Mouse (Mus musculus): ENCODE results near the gene Adarb1. TPM values are rescaled to one million over a fixed set of nuclear protein-coding genes. Genes with fewer than 3 reads are reported as not detected.

Gene Adarb1
- total RNA-seq, 1 experiment, result 6.3 TPM

GRCm38 (mm10) chr10:77321001-77321400 lies 97.1 kb downstream of the Adarb1 start:
- H3K4me1 ChIP-seq (ENCODE audit: control insufficient read depth in 2 of 2, insufficient read depth in 2 of 2, low read length in 2 of 2, poor library complexity in 1 of 2), result no peaks in the 10 kb centered on the region
- in situ Hi-C loops (cut with MboI; ENCODE audit: low sequenced_read_pairs in 2 of 2, unreplicated experiment in 2 of 2), result no loop called here
- H3K4me3 ChIP-seq (ENCODE audit: insufficient read depth in 1 of 2, low read depth in 1 of 2, low read length in 2 of 2, poor library complexity in 1 of 2, severe bottlenecking in 1 of 2), result no peak overlapping the region
- H3K36me3 ChIP-seq (ENCODE audit: control insufficient read depth, insufficient read depth, low read length, poor library complexity, severe bottlenecking), result 0 out of 2 replicates have a peak, but pooled peaks cover 2% of the 10 kb centered on the region
- H3K9ac ChIP-seq (ENCODE audit: insufficient read depth, low read depth, low read length, poor library complexity, severe bottlenecking), result no peak overlapping the region
- H3K9me3 ChIP-seq (ENCODE audit: control insufficient read depth, insufficient read depth, low read depth, low read length), result no peaks in the 10 kb centered on the region
- no peak for TF ChIP-seq ZC3H11A (IDR thresholded peaks at IDR 0.05; ENCODE audit: borderline replicate concordance, low read depth, low read length)
- TF ChIP-seq HCFC1 (IDR thresholded peaks at IDR 0.05; ENCODE audit: borderline replicate concordance, insufficient read depth, low read length), result no peak
- TF ChIP-seq CHD2 (IDR thresholded peaks at IDR 0.05; ENCODE audit: low read depth, low read length), result no peak
- TF ChIP-seq ZNF384 (IDR thresholded peaks at IDR 0.05; ENCODE audit: low read depth, low read length), result no peak
- TF ChIP-seq MAFK (IDR thresholded peaks at IDR 0.05; ENCODE audit: insufficient read depth, low read depth, low read length), result no peak
- no peak for DNase-seq (ENCODE audit: low read depth, low spot score)
- no peak overlapping the region for H3K27ac ChIP-seq (ENCODE audit: insufficient read depth, low read depth, low read length, poor library complexity, severe bottlenecking)

GRCm38 (mm10) chr10:77315682-77316081 lies 102.4 kb downstream of the Adarb1 start:
- no peaks in the 10 kb centered on the region for H3K4me1 ChIP-seq (ENCODE audit: control insufficient read depth in 2 of 2, insufficient read depth in 2 of 2, low read length in 2 of 2, poor library complexity in 1 of 2)
- H3K36me3 ChIP-seq (ENCODE audit: control insufficient read depth, insufficient read depth, low read length, poor library complexity, severe bottlenecking), result no peaks in the 10 kb centered on the region; the same call in 1 of the 2 replicates
- H3K9ac ChIP-seq (ENCODE audit: insufficient read depth, low read depth, low read length, poor library complexity, severe bottlenecking), result no peak overlapping the region
- DNase-seq (ENCODE audit: low read depth, low spot score), result no peak
- no peak overlapping the region for H3K27ac ChIP-seq (ENCODE audit: insufficient read depth, low read depth, low read length, poor library complexity, severe bottlenecking)
- H3K4me3 ChIP-seq (ENCODE audit: insufficient read depth in 1 of 2, low read depth in 1 of 2, low read length in 2 of 2, poor library complexity in 1 of 2, severe bottlenecking in 1 of 2), result no peak overlapping the region
- TF ChIP-seq CHD2 (IDR thresholded peaks at IDR 0.05; ENCODE audit: low read depth, low read length) (no peak), HCFC1 (IDR thresholded peaks at IDR 0.05; ENCODE audit: borderline replicate concordance, insufficient read depth, low read length) (no peak), ZC3H11A (IDR thresholded peaks at IDR 0.05; ENCODE audit: borderline replicate concordance, low read depth, low read length) (no peak), MAFK (IDR thresholded peaks at IDR 0.05; ENCODE audit: insufficient read depth, low read depth, low read length) (no peak), ZNF384 (IDR thresholded peaks at IDR 0.05; ENCODE audit: low read depth, low read length) (no peak)
- no peaks in the 10 kb centered on the region for H3K9me3 ChIP-seq (ENCODE audit: control insufficient read depth, insufficient read depth, low read depth, low read length)
- in situ Hi-C loops (cut with MboI; ENCODE audit: low sequenced_read_pairs in 2 of 2, unreplicated experiment in 2 of 2), result no loop called here

GRCm38 (mm10) chr10:77314711-77315266 lies 103.3 kb downstream of the Adarb1 start:
- Histone ChIP-seq H3K4me1 (ENCODE audit: control insufficient read depth in 2 of 2, insufficient read depth in 2 of 2, low read length in 2 of 2, poor library complexity in 1 of 2) (no peaks in the 10 kb centered on the region), H3K4me3 (ENCODE audit: insufficient read depth in 1 of 2, low read depth in 1 of 2, low read length in 2 of 2, poor library complexity in 1 of 2, severe bottlenecking in 1 of 2) (no peak overlapping the region), H3K36me3 (ENCODE audit: control insufficient read depth, insufficient read depth, low read length, poor library complexity, severe bottlenecking) (peaks cover 1% of the 10 kb centered on the region; the same call in 1 of the 2 replicates), H3K27ac (ENCODE audit: insufficient read depth, low read depth, low read length, poor library complexity, severe bottlenecking) (no peak overlapping the region), H3K9me3 (ENCODE audit: control insufficient read depth, insufficient read depth, low read depth, low read length) (no peaks in the 10 kb centered on the region), H3K9ac (ENCODE audit: insufficient read depth, low read depth, low read length, poor library complexity, severe bottlenecking) (no peak overlapping the region)
- TF ChIP-seq ZNF384 (IDR thresholded peaks at IDR 0.05; ENCODE audit: low read depth, low read length) (no peak), CHD2 (IDR thresholded peaks at IDR 0.05; ENCODE audit: low read depth, low read length) (no peak), ZC3H11A (IDR thresholded peaks at IDR 0.05; ENCODE audit: borderline replicate concordance, low read depth, low read length) (no peak), HCFC1 (IDR thresholded peaks at IDR 0.05; ENCODE audit: borderline replicate concordance, insufficient read depth, low read length) (no peak), MAFK (IDR thresholded peaks at IDR 0.05; ENCODE audit: insufficient read depth, low read depth, low read length) (no peak)
- in situ Hi-C loops (cut with MboI; ENCODE audit: low sequenced_read_pairs in 2 of 2, unreplicated experiment in 2 of 2), result no loop called here
- DNase-seq (ENCODE audit: low read depth, low spot score), result no peak

- TF ChIP-seq ZC3H11A (IDR thresholded peaks at IDR 0.05; ENCODE audit: borderline replicate concordance, low read depth, low read length) (no peak), CHD2 (IDR thresholded peaks at IDR 0.05; ENCODE audit: low read depth, low read length) (no peak), MAFK (IDR thresholded peaks at IDR 0.05; ENCODE audit: insufficient read depth, low read depth, low read length) (no peak), ZNF384 (IDR thresholded peaks at IDR 0.05; ENCODE audit: low read depth, low read length) (no peak), HCFC1 (IDR thresholded peaks at IDR 0.05; ENCODE audit: borderline replicate concordance, insufficient read depth, low read length) (no peak)
- H3K4me1 ChIP-seq (ENCODE audit: control insufficient read depth in 2 of 2, insufficient read depth in 2 of 2, low read length in 2 of 2, poor library complexity in 1 of 2), result 0 out of 4 replicates have a peak, but pooled peaks cover 0 to 2% of the 10 kb centered on the region in 2 experiments
- H3K4me3 ChIP-seq (ENCODE audit: insufficient read depth in 1 of 2, low read depth in 1 of 2, low read length in 2 of 2, poor library complexity in 1 of 2, severe bottlenecking in 1 of 2), result no peak overlapping the region
- no peaks in the 10 kb centered on the region for H3K9me3 ChIP-seq (ENCODE audit: control insufficient read depth, insufficient read depth, low read depth, low read length)
- no peak for DNase-seq (ENCODE audit: low read depth, low spot score)
- in situ Hi-C loops (cut with MboI; ENCODE audit: low sequenced_read_pairs in 2 of 2, unreplicated experiment in 2 of 2), result no loop called here
- no peak overlapping the region for H3K9ac ChIP-seq (ENCODE audit: insufficient read depth, low read depth, low read length, poor library complexity, severe bottlenecking)
- no peak overlapping the region for H3K27ac ChIP-seq (ENCODE audit: insufficient read depth, low read depth, low read length, poor library complexity, severe bottlenecking)
- H3K36me3 ChIP-seq (ENCODE audit: control insufficient read depth, insufficient read depth, low read length, poor library complexity, severe bottlenecking), result peaks cover 1% of the 10 kb centered on the region; the same call in 1 of the 2 replicates
Measured at GRCm38 (mm10) chr10:77308978-77309377, 109.1 kb downstream of the Adarb1 start.

Data from ES-E14 (cell line).